Mouse (Mus musculus): ENCODE results near the gene Gm20422.
"Not testable (repeated sequence)": the region's sequence is repeated elsewhere in the genome, so short reads cannot be mapped to it uniquely, and the experiment has no call there.

The Gm20422 gene

GRCm38 (mm10) chr8:69793666-69794065, 19.0 kb upstream of the Gm20422 start:
- no peak for DNase-seq (ENCODE audit: low spot score)

DNA sequence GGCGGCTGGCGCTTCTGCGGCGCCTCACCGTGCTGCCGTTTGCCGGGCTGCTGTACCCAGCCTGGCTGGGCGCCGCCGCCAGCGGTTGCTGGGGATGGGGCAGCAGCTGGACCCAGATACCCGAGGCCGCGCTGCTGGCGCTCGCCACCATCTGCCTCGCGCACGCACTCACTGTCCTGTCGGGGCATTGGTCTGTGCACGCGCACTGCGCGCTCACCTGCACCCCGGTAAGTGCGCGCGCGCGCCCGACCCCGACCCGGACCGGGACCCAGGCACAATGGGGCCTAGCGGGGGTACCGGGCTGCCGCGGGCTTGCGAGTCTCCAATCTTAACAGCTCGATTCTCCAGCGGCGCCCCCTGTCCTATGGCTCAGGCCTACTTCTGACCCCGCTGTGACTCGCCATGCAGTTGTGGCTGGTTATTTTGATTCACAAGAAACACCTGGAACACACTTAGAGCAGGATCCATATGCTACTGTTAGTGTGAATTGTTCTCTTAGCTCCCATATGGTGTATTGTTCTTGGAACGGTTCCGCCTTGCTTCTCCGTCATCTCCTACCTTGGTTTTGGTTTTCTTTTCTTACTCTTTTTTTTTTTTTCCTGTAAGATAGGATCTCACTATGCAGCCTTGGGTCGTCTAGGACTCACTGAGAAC, 16.9 kb upstream of the Gm20422 start:
- DNase-seq (ENCODE audit: low spot score) = peak; percentile 33

GRCm38 (mm10) chr8:69790773-69791367, 16.2 kb upstream of the Gm20422 start, which contains the start of the genes Atp13a1 and Zfp866:
Atp13a1 (plus strand) TSS chr8:69791163.
Zfp866 (minus strand) TSS chr8:69791178.
- DNase-seq (ENCODE audit: low spot score) = peak; percentile 91

- peak; percentile 2 for DNase-seq (ENCODE audit: low spot score)
Observed at GRCm38 (mm10) chr8:69790364-69790763, 15.7 kb upstream of the Gm20422 start.

- peak; percentile 1 for DNase-seq (ENCODE audit: low spot score)
Observed at GRCm38 (mm10) chr8:69789731-69790130, 15.0 kb upstream of the Gm20422 start.

DNA sequence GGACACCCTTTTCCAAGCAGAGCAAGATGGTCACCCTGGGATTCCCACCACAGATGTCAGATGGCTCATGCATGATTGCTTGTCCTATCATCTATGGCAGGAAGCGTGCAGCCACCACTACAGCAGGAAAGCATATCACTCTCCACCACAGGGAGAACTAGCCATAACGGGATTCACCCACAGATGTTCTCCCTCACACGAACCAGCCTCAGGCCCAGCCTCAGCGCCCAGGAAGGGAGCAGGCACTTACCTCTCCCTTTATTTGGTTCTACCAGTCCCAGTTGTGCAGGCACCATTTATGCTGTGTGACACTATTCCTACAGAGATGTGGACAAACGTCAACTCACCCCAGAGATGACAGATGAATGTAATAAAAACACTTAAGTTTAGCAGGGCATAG, 14.4 kb upstream of the Gm20422 start:
- peak; percentile 2 for DNase-seq (ENCODE audit: low spot score)

- no peak for DNase-seq (ENCODE audit: low spot score)
Observed at GRCm38 (mm10) chr8:69777111-69777510, 2.4 kb upstream of the Gm20422 start.

DNA sequence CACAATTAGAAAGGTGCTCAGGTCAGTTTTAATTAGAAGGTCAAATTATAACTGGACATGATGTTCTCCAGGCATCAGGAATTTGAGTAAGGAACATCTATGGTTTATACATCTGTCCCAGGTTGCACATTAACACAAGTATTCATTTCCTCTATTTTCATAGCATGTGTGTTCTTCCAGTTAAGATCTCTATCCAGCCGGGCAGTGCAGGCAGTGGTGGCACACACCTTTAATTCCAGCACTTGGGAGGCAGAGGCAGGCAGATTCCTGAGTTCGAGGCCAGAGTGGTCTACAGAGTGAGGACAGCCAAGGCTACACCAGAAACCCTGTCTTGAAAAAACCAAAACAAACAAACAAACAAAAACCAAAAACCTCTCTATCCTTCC, 456 bp upstream of the Gm20422 start:
- no peak for DNase-seq (ENCODE audit: low spot score)

DNA sequence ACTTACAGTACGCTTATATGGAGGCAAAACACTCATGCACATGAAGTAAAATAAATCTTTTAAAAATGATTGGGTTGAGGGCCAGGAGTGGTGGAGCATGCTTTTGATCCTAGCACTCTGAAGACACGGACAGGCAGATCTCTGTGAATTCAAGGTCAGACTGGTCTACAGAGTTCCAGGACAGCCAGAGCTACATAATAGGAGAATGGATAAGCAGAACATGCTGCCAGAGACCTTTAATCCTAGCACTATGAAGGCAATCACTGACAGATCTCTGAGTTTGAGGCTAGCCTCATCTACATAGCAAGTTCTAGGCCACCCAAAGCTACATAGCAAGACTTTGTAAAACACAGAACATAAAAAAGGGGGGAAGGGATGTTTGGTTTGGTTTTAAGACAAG, 2.6 kb downstream of the Gm20422 start:
- no peak for DNase-seq (ENCODE audit: low spot score)

GRCm38 (mm10) chr8:69771221-69771620, 3.5 kb downstream of the Gm20422 start:
- no peak for DNase-seq (ENCODE audit: low spot score)

DNA sequence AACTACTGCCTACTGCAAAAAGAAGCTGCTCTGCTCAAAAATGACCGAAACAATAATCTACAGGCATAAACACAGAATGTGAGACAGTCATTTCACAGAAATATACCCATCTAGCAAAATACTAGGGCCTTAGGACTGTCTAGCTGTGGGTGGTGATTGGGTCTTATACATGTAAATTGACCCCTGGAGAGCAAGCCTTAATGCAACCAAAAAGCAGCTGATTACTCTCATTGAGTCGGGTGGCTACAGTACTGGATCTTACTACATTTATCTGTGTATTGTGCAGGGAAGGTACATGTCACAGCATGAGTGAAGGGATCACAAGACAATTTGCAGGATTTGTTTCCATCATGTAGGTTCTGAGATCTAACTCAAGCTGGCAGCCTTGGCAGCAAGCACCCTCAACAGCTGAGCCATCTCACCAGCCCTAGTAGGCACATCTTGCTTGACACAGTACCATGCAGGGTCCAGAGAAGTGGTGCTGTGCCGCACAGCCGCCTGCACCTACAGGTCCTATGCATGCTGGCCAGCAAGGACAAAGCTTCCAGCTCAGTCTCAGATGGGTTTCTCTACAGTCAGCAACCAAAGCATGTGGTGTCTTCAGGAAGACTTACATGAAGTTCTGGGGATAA, 12.8 kb downstream of the Gm20422 start:
- DNase-seq (ENCODE audit: low spot score) = no peak

DNA sequence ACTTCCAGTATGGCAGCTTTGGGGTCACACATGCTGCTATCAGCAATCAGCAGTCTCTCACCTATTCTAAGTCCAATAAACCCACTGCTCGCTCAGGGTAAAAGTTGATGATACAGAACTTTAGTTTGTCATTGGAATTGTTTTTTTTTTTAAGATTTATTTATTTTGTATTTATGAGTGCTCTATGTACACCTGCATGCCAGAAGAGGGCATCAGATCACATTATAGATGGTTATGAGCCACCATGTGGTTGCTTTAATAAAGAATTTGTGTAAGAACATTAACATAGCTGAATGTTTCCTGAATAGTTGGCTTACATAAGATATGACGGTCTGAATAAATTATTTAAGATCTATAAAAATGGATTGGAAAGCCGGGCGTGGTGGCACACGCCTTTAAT, 16.4 kb downstream of the Gm20422 start:
- no peak for DNase-seq (ENCODE audit: low spot score)

DNA sequence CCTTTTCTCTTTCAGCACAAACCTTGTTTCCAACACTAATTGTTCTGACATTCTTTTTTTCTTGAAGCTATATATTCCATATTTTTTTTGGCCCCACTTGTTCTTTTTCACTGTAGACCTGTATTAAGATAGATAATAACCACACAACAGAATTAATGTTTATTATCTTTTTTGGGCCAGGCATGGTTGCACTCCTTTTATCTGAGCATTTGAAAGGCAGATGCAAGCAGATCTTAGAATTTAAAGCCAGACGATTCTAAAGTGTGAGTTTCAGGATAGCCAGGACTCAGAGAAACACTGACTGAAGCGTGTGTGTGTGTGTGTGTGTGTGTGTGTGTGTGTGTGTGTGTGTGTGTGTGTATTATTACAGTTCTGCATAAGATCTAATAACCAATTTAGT, 22.2 kb downstream of the Gm20422 start:
- DNase-seq (ENCODE audit: low spot score) = no peak

- peak; percentile 95 for DNase-seq (ENCODE audit: low spot score)
Observed at GRCm38 (mm10) chr8:69749544-69750454, 24.9 kb downstream of the Gm20422 start, which contains the start of gene Zfp963. Zfp963 (minus strand) TSS chr8:69749970.

DNA sequence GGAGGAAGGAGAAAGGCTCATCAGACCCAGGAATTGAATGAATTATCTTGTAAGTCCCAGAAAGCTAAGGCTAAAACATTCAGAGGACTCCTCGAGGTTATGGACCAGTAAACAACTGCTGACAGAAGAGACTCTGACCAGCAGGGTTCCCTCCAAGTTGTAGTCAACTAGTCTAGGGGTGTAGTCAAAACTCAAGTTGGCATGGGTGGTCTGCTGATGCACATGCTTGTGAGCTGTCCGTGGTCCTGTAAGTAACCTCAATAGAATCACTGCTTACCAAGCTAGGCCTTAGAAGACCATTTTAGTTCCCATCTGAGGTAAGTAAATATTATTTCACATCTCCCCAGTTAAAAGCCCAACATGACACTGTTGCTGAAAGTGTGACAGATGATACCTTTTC, 33.5 kb downstream of the Gm20422 start:
- no peak for DNase-seq (ENCODE audit: low spot score)

DNA sequence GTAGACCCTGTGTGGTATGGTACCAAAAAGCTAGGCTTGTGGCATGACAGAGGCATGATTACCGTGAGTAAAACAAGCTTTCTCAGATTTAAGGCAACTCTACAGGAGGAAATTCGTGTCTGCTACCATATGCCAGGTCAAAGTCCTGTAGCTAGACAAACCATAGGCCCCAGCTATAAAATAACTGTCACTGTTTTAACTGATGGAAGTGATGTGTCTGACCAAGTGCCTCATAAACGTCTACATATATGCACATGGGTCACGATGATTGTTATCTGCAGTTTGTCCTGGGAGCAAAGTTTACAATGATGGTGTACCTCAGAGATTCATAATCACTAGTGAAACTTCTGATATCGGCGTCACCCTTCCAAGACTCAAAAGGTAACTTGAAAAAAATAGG, 33.9 kb downstream of the Gm20422 start:
- no peak for DNase-seq (ENCODE audit: low spot score)

- no peak for DNase-seq (ENCODE audit: low spot score)
Observed at GRCm38 (mm10) chr8:69735495-69735894, 39.2 kb downstream of the Gm20422 start.

DNA sequence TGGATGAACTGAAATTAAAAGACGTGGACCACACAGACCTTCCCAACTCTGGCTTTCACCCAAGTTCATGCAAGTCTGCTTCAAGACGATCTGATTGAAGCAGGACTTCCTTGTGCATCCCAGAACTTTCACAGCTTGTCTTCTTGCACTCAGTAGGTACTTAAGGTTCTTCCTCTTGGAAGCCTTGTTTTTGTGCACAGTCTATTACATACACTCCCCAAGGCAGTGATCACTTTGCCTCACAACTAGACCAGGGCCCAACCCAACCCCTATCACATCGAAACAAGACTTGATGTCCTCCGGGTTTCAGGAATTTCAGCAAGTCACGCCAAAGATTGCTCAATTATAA, 57.5 kb downstream of the Gm20422 start:
- DNase-seq (ENCODE audit: low spot score) = no peak

- peak; percentile 94 for DNase-seq (ENCODE audit: low spot score)
Observed at GRCm38 (mm10) chr8:69716403-69717231, 58.1 kb downstream of the Gm20422 start.

DNA sequence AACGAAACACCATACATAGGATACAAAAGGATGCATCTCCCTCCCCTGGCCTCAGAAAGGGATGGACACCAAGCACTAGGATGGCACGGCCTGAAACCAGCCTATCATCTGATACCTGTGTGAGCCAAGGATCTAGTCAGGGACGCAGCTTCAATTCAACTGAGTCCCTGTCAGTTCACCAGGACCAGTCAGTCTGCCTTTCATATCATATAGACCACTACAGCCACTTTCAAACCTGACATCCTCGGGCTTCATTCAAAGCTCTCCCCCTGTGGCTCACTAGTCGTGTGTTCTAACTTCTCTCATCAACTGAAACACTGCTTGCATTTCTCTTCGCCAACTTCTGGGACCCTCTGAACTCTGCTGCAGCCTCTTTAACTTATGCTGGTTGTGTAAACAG, 59.3 kb downstream of the Gm20422 start:
- no peak for DNase-seq (ENCODE audit: low spot score)

DNA sequence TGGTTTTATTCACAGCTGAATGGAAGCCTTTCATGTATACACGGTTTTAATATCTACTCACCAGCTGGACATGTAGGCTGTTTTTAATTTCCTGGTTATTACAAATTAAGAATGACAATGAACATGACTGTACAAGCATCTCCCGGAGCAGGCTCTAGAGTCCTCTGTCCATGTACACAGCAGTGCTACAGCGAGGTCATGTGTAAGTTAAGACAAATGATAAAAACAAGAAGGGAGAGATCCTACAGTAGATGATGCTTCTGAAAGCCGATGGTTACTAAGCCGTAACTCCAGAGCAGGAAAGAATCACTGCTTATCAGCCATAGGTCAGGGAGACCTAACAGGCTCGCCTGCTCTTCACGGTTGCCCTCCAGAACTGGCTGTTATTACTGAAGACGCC, 61.2 kb downstream of the Gm20422 start:
- DNase-seq (ENCODE audit: low spot score) = no peak

- DNase-seq (ENCODE audit: low spot score) = not testable (repeated sequence)
Observed at GRCm38 (mm10) chr8:69710624-69711023, 64.1 kb downstream of the Gm20422 start, which contains the start of gene Zfp869. Zfp869 (minus strand) TSS chr8:69710724.

Data from urinary bladder, postnatal 14 days (tissue).